Mouse (Mus musculus) testis, postnatal 14 days (tissue): ENCODE measurements at regions not wholly inside any gene's neighbourhood (a gene's known extent, or its start where the extent isn't known, plus 50 kb on each side); places are given as distances from the start of the nearest gene placed in this dataset.

Experiments
- DNase-seq: peaks from one replicate; pipeline ENCODE4 v3.0.0; 2021; ENCODE audit warnings: low spot score

DNA sequence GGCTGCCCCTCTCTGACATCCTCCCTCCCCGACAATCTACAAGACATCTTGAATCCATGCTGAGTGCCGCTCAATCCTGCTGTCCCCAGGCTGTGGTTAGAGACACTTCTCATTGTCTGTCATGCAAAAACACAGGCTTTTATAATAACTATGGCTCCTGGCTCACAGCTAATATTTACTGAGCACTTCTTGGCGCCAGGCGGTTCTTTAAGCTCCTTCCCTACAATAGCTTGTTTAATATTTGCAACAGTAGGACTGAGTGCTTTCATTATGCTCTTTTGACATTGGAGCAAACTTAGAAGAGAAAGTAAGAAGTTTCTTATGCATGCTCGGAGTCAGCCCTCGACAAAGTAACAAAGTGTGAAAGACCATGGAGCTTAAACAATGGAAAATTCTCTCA lies 151.6 kb upstream of the Irx6 start:
- DNase-seq = no peak

DNA sequence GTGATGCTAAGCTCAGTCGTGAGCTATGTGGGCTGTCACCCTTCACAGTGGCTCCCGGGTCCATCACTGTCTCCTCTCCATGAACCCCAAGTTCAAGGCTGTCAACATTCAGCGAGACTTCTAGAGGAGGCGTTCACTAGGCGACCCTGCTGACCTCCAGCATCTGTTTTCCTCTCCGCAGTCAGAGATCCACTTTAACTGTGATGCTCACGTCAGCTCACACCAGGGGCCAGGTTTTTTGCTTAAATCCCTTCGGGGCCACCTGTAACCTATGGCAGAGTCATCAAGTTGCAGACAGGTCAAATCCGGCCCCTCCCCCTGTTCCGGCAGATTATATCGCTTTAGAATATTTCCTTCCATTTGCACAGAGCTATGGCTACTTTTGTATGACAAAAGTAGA lies 144.3 kb upstream of the Irx6 start:
- DNase-seq = no peak

DNA sequence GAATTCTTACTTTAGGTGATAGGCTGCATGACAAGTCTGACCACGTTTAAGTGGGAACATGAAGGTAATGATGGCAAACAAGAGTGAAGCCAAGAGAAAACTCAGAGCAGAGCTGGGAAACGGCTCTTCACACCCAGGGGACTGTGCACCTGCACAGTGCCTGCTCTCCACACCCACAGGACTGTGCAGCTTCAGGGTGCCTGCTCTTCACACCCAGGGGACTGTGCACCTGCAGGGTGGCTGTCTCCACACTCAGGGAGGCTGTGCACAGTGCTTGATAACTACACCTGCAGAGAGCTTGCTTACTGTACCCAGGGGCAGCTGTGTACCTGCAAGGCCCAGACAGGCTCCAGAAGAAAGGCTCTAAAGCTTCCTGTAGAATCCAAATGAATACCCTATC lies 133.5 kb upstream of the Irx6 start:
- no peak for DNase-seq

DNA sequence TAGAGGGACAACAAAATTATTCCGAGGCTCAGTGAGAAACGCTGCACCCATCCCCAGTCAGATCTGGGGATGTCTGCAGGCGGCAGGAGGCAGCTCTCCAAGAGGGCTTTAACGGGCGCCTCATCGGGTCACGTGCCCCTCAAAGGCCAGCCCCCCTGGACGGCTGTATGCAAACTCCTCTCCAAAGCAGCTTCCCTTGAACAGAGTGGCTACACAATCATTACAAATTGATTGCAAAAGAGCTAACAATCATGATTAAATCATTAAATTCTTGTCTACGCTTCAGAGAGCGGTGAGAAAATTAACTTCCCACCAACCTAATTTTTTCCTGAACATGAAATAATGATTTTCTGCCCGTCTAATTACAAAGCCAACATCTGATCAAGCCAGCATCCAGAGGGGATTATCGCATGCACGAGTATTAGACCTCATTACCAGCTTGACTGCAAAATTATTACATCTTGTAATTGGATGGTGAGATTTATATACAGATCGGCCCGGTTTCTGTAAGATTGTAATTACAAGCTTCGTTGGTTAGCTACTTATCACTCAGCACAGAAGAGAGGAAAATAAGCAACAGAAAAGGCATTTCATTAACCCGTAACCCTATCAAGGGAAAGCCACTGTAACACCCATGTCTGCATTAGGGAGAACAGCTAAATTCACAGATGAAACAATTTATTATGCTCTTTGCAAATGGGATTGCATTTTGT lies 128.6 kb upstream of the Irx6 start:
- peak; percentile 32 for DNase-seq

DNA sequence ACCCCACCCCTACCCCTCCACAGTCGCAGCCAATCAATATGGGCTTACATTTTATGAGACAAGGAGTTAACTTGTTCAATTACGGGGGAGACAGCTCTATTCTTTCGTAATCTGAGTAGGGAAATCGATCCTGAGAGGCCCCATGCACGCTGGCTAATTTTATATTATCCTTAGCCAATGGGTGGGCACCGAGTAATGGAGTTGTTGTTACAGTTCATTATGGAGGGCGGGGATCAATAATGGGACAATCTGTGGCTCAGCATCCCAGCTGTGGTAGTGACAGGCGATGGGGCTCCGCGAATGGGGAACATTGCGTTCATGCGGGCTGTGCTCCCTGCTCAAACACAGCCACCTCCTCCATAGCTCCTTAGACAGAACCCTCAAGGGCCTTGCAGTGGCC lies 118.9 kb upstream of the Irx6 start:
- no peak for DNase-seq

DNA sequence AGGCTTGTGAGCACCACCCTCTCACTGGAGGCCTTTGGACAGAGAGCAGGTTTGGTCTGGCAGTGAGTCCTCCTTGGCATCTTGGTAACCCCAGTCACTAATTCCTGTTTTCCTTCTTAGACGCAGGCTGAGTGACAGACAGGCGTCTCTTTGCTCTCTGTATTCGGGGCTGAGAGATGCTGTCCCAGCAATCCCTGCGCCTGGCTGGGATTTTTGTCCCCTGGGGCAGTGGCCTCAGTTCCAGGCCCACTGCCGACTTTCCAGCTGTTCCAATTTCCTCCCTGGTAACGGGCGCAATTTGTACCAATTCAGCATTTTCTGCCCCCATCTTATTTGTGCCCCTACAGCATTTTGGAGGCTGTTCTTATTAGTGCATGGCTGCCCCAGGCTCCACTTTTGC lies 118.5 kb upstream of the Irx6 start:
- DNase-seq = no peak

DNA sequence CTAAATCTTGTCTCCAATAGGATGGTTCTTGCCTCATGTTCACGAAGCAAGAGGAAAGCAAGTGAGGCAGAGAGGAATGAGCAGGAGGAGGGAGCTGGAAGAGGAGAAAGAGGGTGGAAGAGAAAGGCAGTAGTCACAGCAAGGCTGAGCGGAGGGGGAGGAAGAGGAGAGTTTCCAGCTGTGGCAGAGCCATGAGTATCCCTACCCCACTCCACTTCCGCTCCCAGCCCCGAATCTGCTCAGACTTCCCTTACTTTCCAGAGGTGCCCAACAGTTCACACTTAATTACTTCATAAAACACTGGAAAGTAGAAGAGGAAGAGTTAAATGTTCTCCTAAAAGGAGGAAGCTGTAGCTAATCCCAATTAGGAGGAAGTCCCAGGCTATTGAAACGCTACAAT lies 111.6 kb upstream of the Irx6 start:
- no peak for DNase-seq

DNA sequence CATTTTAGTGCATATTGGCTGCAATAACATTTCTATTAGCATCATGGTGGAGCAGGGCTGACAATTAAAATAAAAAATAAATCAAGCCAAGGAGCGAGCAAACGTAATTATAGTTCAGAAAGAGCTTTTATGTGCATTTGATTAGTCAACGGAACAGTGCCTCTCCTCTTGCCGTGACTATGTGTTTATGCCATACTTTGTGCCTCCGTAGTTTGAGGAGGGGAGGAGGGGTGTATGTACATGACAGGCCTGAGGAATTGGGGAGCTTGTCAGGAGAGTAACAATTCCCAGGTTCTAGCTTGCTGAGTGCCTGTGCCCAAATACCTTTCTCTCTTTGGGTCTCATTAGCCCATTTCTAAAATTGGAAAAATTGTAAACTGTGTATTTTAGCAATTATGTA lies 111.1 kb upstream of the Irx6 start:
- DNase-seq = no peak

DNA sequence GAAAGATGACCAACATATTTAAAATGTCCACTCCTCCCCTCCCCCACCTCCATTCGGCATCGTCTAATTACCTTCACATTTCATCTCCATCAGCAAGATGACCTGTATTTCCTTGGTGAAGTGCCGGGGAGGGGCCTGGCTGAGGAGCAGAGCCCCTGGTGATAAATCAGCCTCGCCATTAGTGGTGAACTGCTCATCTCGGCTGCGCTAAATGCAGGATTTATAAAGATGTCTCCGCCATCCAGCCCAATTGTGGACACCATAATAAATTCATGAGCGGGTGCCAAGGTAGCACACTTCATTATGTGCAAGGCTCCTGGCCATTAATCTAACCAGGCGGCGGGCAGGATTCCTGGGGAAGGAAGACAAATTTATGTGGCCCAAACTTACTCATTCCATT lies 104.4 kb upstream of the Irx6 start:
- DNase-seq = no peak

DNA sequence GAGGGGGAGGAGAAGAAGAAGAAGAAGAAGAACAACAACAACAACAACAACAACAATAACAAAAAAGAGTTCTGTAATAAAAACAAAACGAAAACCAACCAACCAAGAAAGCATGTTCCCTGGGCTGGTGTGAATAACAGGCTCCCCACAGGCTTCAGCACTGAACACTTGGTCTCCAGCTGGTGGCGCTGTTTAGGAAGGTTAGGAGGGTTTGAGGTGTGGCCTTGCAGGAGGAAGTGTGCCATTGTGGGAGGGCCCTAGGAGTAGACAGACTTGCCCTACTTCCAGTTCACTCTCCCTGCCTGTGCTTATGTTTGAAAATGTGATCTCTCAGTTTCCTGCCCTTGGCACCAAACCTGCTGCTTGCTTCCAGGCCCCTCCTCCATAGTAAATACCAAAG lies 94.6 kb upstream of the Irx6 start:
- DNase-seq = no peak

DNA sequence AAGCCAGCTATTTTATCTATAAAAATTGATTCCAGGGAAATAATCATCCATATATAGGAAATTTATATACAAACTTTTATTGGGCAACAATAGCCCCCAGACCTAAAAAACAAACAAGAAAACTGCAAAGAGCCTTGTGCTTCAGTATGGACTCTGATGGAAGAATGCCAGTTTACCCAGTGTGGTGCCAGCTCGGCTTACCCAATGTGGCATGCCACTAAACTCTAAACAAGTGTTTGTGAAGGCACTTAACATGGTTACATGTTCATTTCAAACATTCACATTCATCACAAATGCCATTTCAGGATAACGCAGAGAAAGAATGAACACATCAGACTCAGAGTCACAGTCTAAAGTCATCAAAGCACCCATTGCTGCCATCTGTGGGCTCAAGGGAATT lies 93.0 kb upstream of the Irx6 start:
- no peak for DNase-seq

DNA sequence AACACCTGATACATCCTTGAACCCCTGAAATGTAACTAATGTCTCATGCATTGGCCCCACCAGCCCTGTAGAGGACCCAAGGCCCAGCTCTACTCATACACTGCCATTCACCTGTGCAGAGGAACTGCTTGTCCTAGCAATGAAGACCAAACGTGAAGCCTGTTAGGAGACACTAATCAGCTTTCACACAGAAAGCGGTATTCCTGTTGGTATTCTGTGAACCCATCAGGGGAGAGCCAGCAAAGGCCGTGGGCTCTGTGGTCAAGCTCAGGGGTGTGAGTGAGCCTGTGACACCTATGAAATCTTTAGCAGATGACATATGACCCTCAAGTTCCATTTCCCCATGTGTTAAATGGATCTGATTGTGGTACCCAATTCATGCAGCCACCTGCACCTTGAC lies 73.3 kb upstream of the Irx6 start:
- no peak for DNase-seq

DNA sequence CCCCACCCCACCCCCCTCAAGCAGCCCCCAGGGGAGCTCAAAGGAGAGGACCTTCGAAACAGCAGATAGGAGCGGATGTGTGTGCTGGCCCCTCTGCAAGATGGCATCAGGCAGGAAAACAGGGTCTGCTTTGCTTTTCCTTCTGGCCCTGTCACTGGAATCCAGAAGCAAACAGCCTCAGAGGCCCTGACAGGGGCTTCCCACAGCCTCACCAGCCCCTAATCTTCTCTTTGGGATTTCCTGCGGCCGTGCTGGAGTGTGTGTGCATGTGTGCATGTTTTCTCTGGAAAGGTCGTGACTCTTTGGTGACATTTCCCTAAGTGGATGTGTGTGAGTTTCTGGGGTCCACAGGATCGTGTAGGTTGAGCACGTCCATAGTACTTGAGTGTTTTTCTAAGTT lies 71.1 kb upstream of the Irx6 start:
- DNase-seq = no peak

DNA sequence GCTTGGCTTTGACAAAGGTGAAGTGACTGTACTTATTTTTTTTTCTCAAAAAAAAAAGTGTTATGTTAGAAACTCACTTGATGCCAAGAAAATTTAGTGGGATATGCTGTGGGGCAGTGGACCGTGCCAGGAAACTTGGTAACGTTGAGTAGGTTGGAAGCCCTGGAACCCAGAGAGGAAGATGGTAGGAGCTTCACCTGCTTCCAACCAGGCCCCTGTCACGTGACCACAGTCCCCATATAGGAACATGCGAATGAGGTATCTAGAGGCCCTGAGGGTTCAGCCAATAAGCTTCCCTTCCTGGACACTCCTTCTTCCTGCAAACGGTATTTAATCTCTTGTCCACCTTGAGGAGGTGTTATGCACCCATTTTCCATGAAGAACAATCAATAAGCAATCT lies 68.5 kb upstream of the Irx6 start:
- DNase-seq = no peak

DNA sequence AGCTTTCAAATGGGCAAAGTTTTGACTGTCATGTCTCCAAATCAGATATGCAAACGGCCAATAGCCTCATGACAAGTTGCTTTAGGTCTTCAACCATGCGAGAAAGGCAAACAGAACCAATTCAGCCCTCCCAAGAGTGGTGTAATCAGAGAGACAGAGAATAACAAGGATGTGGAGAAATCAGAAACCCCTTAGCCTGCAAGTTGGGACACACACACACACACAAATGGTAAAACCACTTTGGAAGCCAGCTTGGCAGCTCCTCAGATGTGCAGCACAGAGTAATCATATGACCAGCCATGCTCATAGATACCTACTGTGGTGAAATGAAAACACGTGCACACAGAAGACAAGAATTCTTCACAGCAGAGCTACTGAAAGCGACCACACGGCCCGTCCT lies 66.5 kb upstream of the Irx6 start:
- no peak for DNase-seq

DNA sequence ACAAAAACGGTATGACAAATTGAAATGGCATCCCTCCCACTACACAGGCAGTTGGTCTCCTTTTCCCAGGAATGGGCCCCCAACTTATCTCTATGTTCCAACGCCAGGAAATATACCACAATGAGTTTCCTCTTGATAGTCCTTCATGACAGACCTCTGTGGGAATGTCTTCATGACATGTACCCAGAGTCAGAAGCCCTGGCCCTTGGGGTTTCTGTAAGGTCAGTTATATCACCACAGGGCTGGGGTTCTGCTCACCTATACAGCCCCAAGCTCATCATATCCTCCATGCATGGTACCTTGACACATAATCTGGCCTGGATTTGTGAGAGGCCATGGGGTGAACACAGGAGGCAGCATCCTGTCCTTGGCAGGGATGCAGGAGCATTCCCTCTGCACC lies 64.2 kb upstream of the Irx6 start:
- DNase-seq = no peak

DNA sequence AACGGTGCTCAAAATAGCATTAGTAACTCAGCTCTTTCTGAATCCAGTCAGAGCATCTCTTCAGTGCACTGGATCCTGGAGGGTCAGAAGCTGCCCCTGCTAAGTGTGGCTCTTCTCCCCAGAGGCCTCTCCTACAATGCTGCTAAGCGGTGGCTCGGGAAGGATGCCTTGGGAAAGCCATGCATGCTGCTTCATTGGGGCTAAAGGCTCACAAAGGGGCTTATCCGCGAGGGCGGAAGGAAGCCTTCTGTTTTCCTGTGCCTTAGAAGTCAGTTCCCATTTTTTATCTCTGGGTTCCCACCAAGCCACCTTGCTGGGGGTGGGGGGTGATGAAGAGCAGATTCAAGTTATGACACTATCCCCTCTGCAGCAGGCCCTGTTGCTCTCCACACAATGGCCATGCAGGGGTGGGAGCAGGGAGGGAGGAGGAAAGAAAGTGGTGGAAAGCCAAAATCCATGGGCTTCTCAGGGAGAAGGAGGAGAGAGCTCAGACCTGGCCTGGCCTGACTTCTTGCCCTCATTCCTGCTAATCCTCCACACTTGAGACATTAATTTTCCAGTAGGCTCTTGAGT lies 63.5 kb upstream of the Irx6 start:
- DNase-seq = no peak

DNA sequence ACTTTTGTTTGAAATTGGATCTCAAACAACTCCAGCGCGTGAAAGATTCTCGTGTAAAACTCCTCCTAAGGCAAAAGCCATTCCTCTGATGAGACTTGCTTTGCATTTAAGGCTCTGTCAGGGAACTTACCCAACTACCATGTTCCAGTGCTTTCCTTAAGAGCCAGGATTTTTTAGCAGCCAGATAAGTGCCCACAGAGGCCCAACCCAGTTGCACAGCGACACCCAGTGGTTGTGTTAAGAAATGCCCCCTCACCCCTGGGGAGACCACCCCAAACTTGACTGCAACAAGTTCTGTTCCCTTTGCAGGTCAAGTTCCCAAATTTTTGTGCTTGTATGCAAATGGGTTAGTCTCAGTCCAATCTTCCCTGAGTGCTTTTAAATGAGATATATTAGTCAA lies 60.6 kb upstream of the Irx6 start:
- DNase-seq = no peak

DNA sequence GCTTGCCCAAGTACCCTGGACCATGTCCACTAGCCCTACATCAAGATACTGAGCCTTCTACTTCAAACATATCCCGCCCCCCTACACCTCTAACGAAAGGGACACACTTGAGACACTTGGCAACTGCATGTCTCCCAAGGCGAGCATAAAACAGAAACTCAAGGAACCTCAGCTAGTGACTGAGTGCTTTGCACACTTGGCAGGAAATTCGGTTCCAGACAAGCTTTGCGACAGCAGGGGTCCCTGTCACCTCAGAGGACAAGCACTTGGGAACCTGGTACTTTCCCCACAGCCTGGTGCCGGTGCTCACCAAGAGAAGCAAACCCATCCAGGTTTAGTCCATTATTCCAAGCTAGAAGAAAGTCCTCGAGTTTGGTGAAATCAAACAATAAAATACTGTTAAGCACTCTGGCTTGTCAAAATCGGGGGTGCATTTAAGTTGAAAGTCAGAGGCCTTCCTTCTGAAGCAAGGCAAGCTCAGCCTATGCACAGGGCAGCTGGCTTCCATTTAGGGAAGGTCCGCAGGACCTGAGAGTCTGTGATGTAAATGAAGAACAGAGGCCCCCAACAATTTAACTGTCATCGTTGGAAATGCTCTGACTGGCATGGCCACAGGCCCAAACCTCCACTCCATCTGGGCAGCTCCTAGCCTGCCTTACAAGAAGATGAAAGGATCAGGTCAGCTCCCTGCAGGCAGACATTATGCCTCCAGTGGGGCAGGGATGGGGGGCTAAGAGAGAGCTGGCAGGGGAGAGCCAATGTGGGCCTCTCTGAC lies 57.6 kb upstream of the Irx6 start:
- no peak for DNase-seq

DNA sequence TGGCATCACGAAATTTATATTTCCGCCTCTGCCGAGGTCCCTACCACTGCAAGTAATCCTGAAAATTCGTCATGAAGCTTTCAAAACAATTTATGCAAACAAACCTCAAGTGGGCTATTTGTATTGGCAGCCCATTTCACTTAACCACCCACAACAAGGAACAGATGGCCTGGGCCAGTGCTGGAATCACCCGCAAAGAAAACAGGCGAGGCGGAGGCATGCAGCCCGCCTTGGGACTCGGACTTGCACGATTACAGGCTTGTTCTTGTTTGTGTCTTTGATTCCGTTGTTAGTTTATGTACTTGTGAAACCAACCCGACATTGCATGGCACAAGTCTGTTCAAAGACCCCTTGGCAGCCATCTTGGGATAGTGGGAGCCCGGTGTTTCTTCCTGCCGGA lies 55.8 kb upstream of the Irx6 start:
- DNase-seq = no peak
